Mouse (Mus musculus): ENCODE results near the gene Gm21797. TPM values are rescaled to one million over a fixed set of nuclear protein-coding genes. Genes with fewer than 3 reads are reported as not detected.

The Gm21797 gene
- polyA plus RNA-seq (2012; rRNA removed), result not detected in 2 replicates

GRCm38 (mm10) chrY:40775665-40776064 lies at the start of gene Gm21797:
Gene Gm21797, minus strand, starts transcription at chrY:40775765.

DNA sequence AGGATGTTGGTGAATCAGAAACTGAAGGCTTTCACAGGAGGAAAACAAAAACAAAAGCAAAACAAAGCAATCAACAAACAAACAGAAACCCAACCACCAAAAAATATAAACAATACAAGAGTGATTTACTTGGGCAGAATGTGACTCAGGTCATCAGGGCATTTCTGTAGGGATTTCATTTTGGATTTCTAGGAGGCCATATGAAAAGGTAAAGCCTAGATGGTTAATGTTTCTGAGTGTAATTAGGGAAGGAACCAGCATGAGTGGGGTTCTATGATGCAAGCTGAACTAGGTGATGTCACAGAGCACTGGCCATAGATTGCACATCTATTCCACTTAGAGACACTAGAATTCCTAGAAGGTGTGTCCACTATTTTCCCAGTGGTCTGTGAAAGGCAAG lies 29.0 kb upstream of the Gm21797 start, which contains the start of gene Gm20795:
Gm20795 (plus strand) TSS at position 301 of the 400 bp plus-strand sequence.

Other genes with a start within 250 kb of the Gm21797 start
- gene Gm21852, start 123.8 kb downstream of the Gm21797 start, polyA plus RNA-seq (2012; rRNA removed), result not detected in 2 replicates
- not detected in 2 replicates for gene Gm20795, start 29.1 kb upstream of the Gm21797 start, polyA plus RNA-seq (2012; rRNA removed)

Data from stomach, adult 2 months (tissue).